Mouse (Mus musculus) liver, embryonic 15.5 days (tissue): ENCODE measurements around the gene Tut1. TPM values are rescaled to one million over a fixed set of nuclear protein-coding genes. Genes with fewer than 3 reads are reported as not detected.
"Not testable (repeated sequence)": the region's sequence is repeated elsewhere in the genome, so short reads cannot be mapped to it uniquely, and the experiment has no call there.

Source experiments
- ATAC-seq: fragments of 200-750 bp; cut with Nextera tagmentation; 2 replicates; pipeline ENCODE4 v1.8.0; 2017; ENCODE audit warnings: moderate number of reproducible peaks, mild to moderate bottlenecking, moderate library complexity; ENCODE audit not compliant: insufficient read depth
- H3K27ac ChIP-seq: fragments of 300-500 bp; sonication (generic); replicated peaks from 2 replicates; pipeline ENCODE4 v1.5.1; 2015; ENCODE audit warnings: mild to moderate bottlenecking, inconsistent platforms
- H3K27me3 ChIP-seq: fragments of 300-500 bp; sonication (generic); 2 replicates; pipeline ENCODE4 v1.6.1; 2015; ENCODE audit warnings: mild to moderate bottlenecking, inconsistent platforms
- H3K36me3 ChIP-seq: fragments of 300-500 bp; sonication (generic); replicated peaks from 2 replicates; pipeline ENCODE4 v1.6.1; 2015; ENCODE audit warnings: moderate library complexity, mild to moderate bottlenecking, inconsistent platforms
- H3K4me1 ChIP-seq: fragments of 300-500 bp; sonication (generic); replicated peaks from 2 replicates; pipeline ENCODE4 v1.6.1; 2015; ENCODE audit warnings: inconsistent platforms
- H3K4me2 ChIP-seq: fragments of 300-500 bp; sonication (generic); 2 replicates; pipeline ENCODE4 v1.6.1; 2015; ENCODE audit warnings: moderate library complexity, mild to moderate bottlenecking, inconsistent platforms
- H3K4me3 ChIP-seq: fragments of 300-500 bp; sonication (generic); replicated peaks from 2 replicates; pipeline ENCODE4 v1.5.1; 2015; ENCODE audit warnings: mild to moderate bottlenecking, inconsistent platforms
- H3K9ac ChIP-seq: fragments of 300-500 bp; sonication (generic); 2 replicates; pipeline ENCODE4 v1.6.1; 2015; ENCODE audit warnings: moderate library complexity, mild to moderate bottlenecking, inconsistent platforms
- H3K9me3 ChIP-seq: fragments of 300-500 bp; sonication (generic); replicated peaks from 2 replicates; pipeline ENCODE4 v1.6.1; 2016; ENCODE audit warnings: inconsistent platforms
- WGBS: fragments of 180-500 bp; shearing (Covaris S2); methylation state at CpG from one replicate; pipeline ENCODE4 v1.1.7; 2015; ENCODE audit warnings: mixed read lengths; ENCODE audit not compliant: insufficient replicate concordance; 5-methylcytosine and 5-hydroxymethylcytosine counted together
- polyA plus RNA-seq: library from polyadenylated mRNA; unstranded; fragments of >200 nt; fragmentation: Nextera tagmentation; extraction: Ambion mirVana; gene quantifications from 2 replicates; pipeline ENCODE4 v1.2.1, GENCODE M21; 2015

The Tut1 gene
- polyA plus RNA-seq, 1 experiment from 2014 or later = 13.7 TPM

GRCm38 (mm10) chr19:8966590-8967372 lies 13.1 kb downstream of the Tut1 start, which contains the start of gene Eef1g:
Eef1g (plus strand) TSS chr19:8967041.
- H3K36me3 ChIP-seq = peaks cover 74% of the 10 kb centered on the region
- H3K27ac ChIP-seq = peak within 1 kb of the TSS; percentile 88
- peak within 1 kb of the TSS; percentile 80 for H3K9ac ChIP-seq
- H3K4me2 ChIP-seq = peak within 1 kb of the TSS; percentile 95
- no peaks in the 10 kb centered on the region for H3K9me3 ChIP-seq
- H3K27me3 ChIP-seq = no peaks in the 10 kb centered on the region
- H3K4me1 ChIP-seq = peaks cover 41% of the 10 kb centered on the region
- H3K4me3 ChIP-seq = peak within 1 kb of the TSS; percentile 80
- ATAC-seq = peak; percentile 99
- WGBS = under 1% methylated on average over 52 of the region's 52 CpGs

DNA sequence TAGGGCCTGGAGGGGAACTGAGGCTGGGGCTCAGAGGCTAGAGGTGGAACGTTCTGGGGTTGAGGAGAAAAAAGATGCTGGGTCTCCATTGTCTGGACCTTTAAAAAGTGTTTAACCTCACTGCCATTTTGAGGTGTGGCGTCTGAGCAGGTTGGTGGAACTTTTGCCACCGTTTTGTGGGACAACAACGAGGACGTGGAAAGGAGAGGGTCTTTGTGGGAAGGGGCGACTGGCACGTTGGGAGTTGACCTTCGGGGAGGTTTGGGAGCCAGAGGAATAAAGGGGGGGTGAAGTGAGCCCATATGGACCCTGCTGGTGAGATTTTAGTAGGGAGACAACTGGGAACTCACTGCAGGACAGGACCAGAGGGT lies 13.7 kb downstream of the Tut1 start:
- 0% methylated on average over 8 of the region's 8 CpGs for WGBS

GRCm38 (mm10) chr19:8967893-8968292 lies 14.2 kb downstream of the Tut1 start:
- Histone ChIP-seq H3K4me1 (peaks cover 41% of the 10 kb centered on the region), H3K9ac (peak overlapping the region; percentile 80), H3K27me3 (no peaks in the 10 kb centered on the region), H3K4me3 (peak overlapping the region; percentile 80), H3K27ac (peak overlapping the region; percentile 88), H3K4me2 (peak overlapping the region; percentile 95), H3K9me3 (no peaks in the 10 kb centered on the region), H3K36me3 (peaks cover 74% of the 10 kb centered on the region)
- under 1% methylated on average over 9 of the region's 9 CpGs for WGBS
- no peak for ATAC-seq

More for the DNA sequence above, 13.7 kb downstream of the Tut1 start:
- Histone ChIP-seq H3K4me3 (peak overlapping the region; percentile 80), H3K4me1 (peaks cover 41% of the 10 kb centered on the region), H3K9ac (peak overlapping the region; percentile 80), H3K36me3 (peaks cover 74% of the 10 kb centered on the region), H3K4me2 (peak overlapping the region; percentile 95), H3K27ac (peak overlapping the region; percentile 88), H3K27me3 (no peaks in the 10 kb centered on the region), H3K9me3 (no peaks in the 10 kb centered on the region)
- no peak for ATAC-seq

DNA sequence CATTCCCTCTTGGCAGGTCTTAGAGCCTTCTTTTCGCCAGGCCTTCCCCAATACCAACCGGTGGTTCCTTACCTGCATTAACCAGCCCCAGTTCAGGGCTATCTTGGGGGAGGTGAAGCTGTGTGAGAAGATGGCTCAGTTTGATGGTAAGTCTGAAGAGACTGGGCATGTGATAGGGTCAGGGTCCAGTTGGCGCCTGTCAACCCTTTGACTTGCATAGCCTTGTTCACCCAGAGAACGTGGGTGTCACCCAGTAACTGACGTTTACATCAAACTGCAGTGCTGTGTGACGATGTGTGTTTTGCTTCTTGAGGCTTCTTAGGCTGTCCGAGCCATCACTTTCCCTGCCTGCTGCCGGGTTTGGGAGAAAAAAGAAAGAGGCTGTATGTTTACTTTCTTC lies 18.8 kb downstream of the Tut1 start:
- H3K27me3 ChIP-seq, H3K4me2 ChIP-seq, H3K9ac ChIP-seq, H3K4me3 ChIP-seq, H3K9me3 ChIP-seq, ATAC-seq, H3K27ac ChIP-seq: not testable (repeated sequence)
- Histone ChIP-seq H3K36me3 (peaks cover 89% of the 10 kb centered on the region), H3K4me1 (peaks cover 20% of the 10 kb centered on the region)
- WGBS = 76% methylated on average over 8 of the region's 8 CpGs

GRCm38 (mm10) chr19:8974638-8975037 lies 21.0 kb downstream of the Tut1 start:
- ATAC-seq = no peak
- H3K4me1 ChIP-seq = 0 out of 2 replicates have a peak, but pooled peaks cover 8% of the 10 kb centered on the region
- H3K4me3 ChIP-seq = no peak overlapping the region
- H3K27me3 ChIP-seq = no peaks in the 10 kb centered on the region
- no peak overlapping the region for H3K27ac ChIP-seq
- no peak overlapping the region for H3K9ac ChIP-seq
- no peak overlapping the region for H3K4me2 ChIP-seq
- peaks cover 99% of the 10 kb centered on the region for H3K36me3 ChIP-seq
- no peaks in the 10 kb centered on the region for H3K9me3 ChIP-seq
- WGBS = 79% methylated on average over 1 of the region's 1 CpGs

GRCm38 (mm10) chr19:8975491-8975890 lies 21.8 kb downstream of the Tut1 start:
- no peaks in the 10 kb centered on the region for H3K27me3 ChIP-seq
- WGBS = 87% methylated on average over 2 of the region's 2 CpGs
- H3K4me2 ChIP-seq = no peak overlapping the region
- no peak for ATAC-seq
- no peak overlapping the region for H3K4me3 ChIP-seq
- no peaks in the 10 kb centered on the region for H3K9me3 ChIP-seq
- no peak overlapping the region for H3K27ac ChIP-seq
- H3K4me1 ChIP-seq = 0 out of 2 replicates have a peak, but pooled peaks cover 6% of the 10 kb centered on the region
- H3K9ac ChIP-seq = no peak overlapping the region
- H3K36me3 ChIP-seq = peaks cover 99% of the 10 kb centered on the region

DNA sequence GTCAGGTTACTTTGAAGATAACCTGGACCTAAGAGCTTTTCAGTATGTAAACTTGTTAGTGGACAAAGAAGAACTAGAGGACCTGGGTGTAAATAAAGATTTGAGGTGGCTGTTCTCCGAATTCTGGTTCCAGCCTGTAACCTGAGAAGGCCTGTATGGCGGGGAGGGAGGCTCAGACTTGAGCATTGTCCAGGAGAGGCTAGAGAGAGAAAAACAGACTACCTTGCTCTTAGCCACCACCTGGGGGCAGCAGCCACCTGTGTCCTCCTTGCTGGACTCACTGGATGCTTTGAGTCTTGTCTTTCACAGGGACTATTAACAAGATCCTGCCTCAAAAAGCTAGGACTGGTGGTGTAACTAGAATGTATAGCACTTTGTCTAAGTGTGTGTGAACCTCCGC lies 22.9 kb downstream of the Tut1 start:
- Histone ChIP-seq H3K4me3 (no peak overlapping the region), H3K9ac (no peak overlapping the region), H3K9me3 (no peaks in the 10 kb centered on the region), H3K4me2 (no peak overlapping the region), H3K36me3 (peaks cover 95% of the 10 kb centered on the region), H3K4me1 (peaks cover 12% of the 10 kb centered on the region), H3K27me3 (no peaks in the 10 kb centered on the region), H3K27ac (no peak overlapping the region; the same call in 1 of the 2 replicates)
- WGBS = 71% methylated on average over 3 of the region's 3 CpGs
- no peak; the same call in 1 of the 2 replicates for ATAC-seq

DNA sequence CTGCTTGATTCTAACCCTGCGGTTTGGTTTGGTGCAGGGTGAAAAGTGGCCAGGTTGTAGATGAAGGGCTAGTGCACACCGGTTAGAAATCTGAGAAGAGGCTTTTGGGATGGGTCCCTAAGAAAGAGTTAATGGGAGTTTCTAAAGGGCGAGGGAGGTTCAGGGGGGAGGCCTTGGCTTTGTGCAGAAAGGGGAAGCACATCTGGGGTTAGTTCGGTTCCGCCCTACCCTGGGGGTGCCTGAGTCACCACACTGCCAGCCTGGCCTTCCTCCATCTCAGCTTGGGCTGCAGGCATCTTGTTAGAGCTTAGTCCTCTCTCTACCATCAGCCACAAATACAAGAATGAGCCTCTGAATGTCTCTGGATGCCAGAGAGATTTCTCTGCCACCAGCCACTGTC lies 27.1 kb downstream of the Tut1 start:
- Histone ChIP-seq H3K27me3 (0 out of 2 replicates have a peak, but pooled peaks cover 3% of the 10 kb centered on the region), H3K9me3 (no peaks in the 10 kb centered on the region), H3K4me3 (no peak overlapping the region), H3K4me1 (peaks cover 37% of the 10 kb centered on the region), H3K9ac (no peak overlapping the region), H3K4me2 (no peak overlapping the region), H3K27ac (0 out of 2 replicates have a peak overlapping the region, but pooled peaks have one; percentile 33), H3K36me3 (peaks cover 53% of the 10 kb centered on the region)
- 31% methylated on average over 5 of the region's 5 CpGs for WGBS
- ATAC-seq = no peak

DNA sequence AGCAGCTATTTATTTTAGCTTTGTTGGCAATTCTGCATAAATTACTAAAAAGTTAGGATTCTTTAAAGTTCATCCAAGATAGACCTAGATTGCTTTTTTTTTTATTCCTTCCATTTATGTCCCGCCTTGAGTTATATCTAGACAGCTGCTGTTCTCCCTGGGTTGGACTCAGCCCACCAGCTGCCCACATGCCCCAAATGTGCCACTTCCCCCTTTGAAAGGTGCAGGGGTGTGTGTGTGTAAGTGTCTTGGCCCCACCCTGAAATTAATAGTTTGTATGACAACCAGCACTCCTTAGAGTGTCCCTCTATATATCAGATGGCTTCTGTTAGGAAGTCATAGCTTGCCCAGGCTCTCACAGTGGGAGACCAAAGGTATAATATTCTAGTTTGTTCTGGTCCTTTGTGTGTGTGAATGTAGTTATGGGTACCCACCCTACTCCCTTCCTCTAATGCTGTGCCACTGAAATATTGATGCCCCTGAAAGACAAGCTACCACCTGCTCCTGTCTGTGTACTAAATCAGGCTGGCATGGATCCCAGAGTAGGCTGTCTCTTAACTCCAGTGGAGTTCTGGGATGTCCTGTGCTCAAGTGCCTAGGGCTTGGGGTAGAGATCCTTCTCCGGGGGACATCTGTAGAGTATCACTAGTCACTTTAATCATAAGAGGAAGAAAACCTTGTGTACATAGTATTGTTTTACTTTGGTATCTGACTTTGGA lies 28.0 kb downstream of the Tut1 start:
- no peaks in the 10 kb centered on the region for H3K9me3 ChIP-seq
- no peak overlapping the region for H3K4me2 ChIP-seq
- WGBS = 57% methylated on average over 2 of the region's 2 CpGs
- H3K4me1 ChIP-seq = peaks cover 41% of the 10 kb centered on the region
- H3K27me3 ChIP-seq = peaks cover 11% of the 10 kb centered on the region
- H3K9ac ChIP-seq = no peak overlapping the region
- no peak overlapping the region for H3K27ac ChIP-seq
- ATAC-seq = no peak
- H3K4me3 ChIP-seq = no peak overlapping the region
- peaks cover 45% of the 10 kb centered on the region for H3K36me3 ChIP-seq

- no peak for ATAC-seq
Observed at GRCm38 (mm10) chr19:8982303-8983149, 28.9 kb downstream of the Tut1 start.

More at GRCm38 (mm10) chr19:8982303-8983149, 28.9 kb downstream of the Tut1 start:
- Histone ChIP-seq H3K27me3 (peaks cover 20% of the 10 kb centered on the region), H3K27ac (peak overlapping the region; percentile 29; the same call in 1 of the 2 replicates), H3K36me3 (peaks cover 36% of the 10 kb centered on the region), H3K4me1 (peaks cover 41% of the 10 kb centered on the region), H3K4me3 (no peak overlapping the region), H3K9ac (no peak overlapping the region), H3K9me3 (no peaks in the 10 kb centered on the region), H3K4me2 (no peak overlapping the region)
- WGBS = 45% methylated on average over 5 of the region's 5 CpGs
